Mouse (Mus musculus) thymus, adult 2 months (tissue): ENCODE data around the gene Xrcc2. TPM values are rescaled to one million over a fixed set of nuclear protein-coding genes. Genes with fewer than 3 reads are reported as not detected.
"Not testable (repeated sequence)": the region's sequence is repeated elsewhere in the genome, so short reads cannot be mapped to it uniquely, and the experiment has no call there.

Experiments used
- DNase-seq: peaks from one replicate; pipeline ENCODE4 v3.0.0; 2021
- H3K27ac ChIP-seq: fragments of 200-500 bp; 2 replicates; pipeline ENCODE4 v1.5.1; 2012; ENCODE audit warnings: low read length, control low read depth; ENCODE audit not compliant: control insufficient read depth, insufficient read depth
- H3K27me3 ChIP-seq: fragments of 200-500 bp; 2 replicates; pipeline ENCODE4 v1.6.1; 2012; ENCODE audit warnings: mild to moderate bottlenecking, low read length, moderate library complexity, mixed read lengths; ENCODE audit not compliant: control insufficient read depth, insufficient read depth
- H3K36me3 ChIP-seq: fragments of 200-500 bp; 2 replicates; pipeline ENCODE4 v1.6.1; 2012; ENCODE audit warnings: mild to moderate bottlenecking, low read length, moderate library complexity; ENCODE audit not compliant: control insufficient read depth, insufficient read depth
- H3K4me1 ChIP-seq: fragments of 200-500 bp; replicated peaks from 2 replicates; pipeline ENCODE4 v1.6.1; 2012; ENCODE audit warnings: low read length; ENCODE audit not compliant: control insufficient read depth, insufficient read depth
- H3K4me3 ChIP-seq: fragments of 200-500 bp; 2 replicates; pipeline ENCODE4 v1.5.1; 2012; ENCODE audit warnings: mild to moderate bottlenecking, low read length, control low read depth, moderate library complexity; ENCODE audit not compliant: control insufficient read depth, insufficient read depth
- CTCF ChIP-seq: fragments of 200-500 bp; IDR thresholded peaks from 2 replicates; pipeline ENCODE4 v1.5.1; 2012; ENCODE audit warnings: mild to moderate bottlenecking, control low read depth, low read length, moderate library complexity, borderline replicate concordance; ENCODE audit not compliant: control insufficient read depth, poor library complexity, insufficient read depth; ENCODE audit errors: extremely low read depth
- POLR2A ChIP-seq: fragments of 200-500 bp; IDR thresholded peaks from 2 replicates; pipeline ENCODE4 v1.6.1; 2012; ENCODE audit warnings: mild to moderate bottlenecking, low read length, control low read depth, moderate library complexity; ENCODE audit not compliant: control insufficient read depth, poor library complexity, insufficient read depth; ENCODE audit errors: extremely low read depth
- WGBS: fragments of 180-500 bp; shearing (Covaris S2); methylation state at CpG from one replicate; pipeline ENCODE4 v1.1.7; 2018; 5-methylcytosine and 5-hydroxymethylcytosine counted together
- polyA plus RNA-seq: library from polyadenylated mRNA; depleted of rRNA; stranded (reverse); fragments of >200 nt; gene quantifications from 2 replicates; pipeline ENCODE4 v1.2.3, GENCODE M21; 2012; rRNA removed

The Xrcc2 gene
- 10.6 and 12.8 TPM in 2 replicates for polyA plus RNA-seq

DNA sequence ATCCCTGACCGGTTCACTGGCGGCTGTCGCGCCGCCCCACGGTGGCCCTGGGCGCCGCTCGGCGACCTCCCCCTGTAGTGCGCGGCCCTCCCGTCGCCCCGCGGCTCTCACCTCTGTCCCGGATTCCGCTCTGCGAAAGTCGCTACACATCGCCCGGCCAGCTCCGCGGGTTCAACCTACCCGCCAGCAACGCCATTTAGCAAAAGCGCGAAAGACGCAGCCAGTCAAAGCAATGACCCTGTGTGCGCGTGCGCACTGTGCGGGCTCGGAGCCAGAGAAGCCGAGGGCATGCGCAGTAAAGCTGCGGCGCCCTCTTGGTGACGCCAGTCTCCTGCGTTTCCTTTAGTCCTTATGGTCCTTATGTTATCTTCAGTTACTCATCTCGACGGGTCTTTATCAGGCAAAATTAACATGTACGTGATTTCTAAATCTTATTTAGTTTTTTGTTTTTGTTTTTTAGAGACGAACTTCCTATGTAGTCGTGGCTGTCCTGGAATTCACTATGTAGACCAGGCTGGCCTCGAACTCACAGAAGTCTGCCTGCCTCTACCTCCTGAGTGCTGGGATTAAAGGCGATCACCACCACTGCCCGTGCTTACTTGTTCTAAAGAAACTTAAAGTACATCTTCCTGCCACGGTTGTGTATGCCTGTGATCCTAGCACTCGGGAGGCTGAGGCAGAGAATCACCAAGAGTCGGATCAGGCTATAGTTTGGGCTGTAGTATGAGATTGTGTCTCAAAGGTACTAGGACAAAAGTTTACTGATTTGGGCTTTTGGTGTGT is at the start of gene Xrcc2:
TSS of gene Xrcc2 (minus strand) at position 259 of the 783 bp plus-strand sequence.
- no peaks in the 10 kb centered on the region for H3K36me3 ChIP-seq
- WGBS, result 9% methylated on average over 51 of the region's 51 CpGs
- peak; percentile 94 for DNase-seq
- 0 out of 2 replicates have a peak, but pooled peaks cover 3% of the 10 kb centered on the region for H3K4me1 ChIP-seq
- H3K4me3 ChIP-seq, result peak within 1 kb of the TSS; percentile 65
- TF ChIP-seq POLR2A (peak; percentile 48; the same call in 1 of the 2 replicates), CTCF (no peak)
- no peak within 1 kb of the TSS for H3K27ac ChIP-seq
- H3K27me3 ChIP-seq, result no peaks in the 10 kb centered on the region

DNA sequence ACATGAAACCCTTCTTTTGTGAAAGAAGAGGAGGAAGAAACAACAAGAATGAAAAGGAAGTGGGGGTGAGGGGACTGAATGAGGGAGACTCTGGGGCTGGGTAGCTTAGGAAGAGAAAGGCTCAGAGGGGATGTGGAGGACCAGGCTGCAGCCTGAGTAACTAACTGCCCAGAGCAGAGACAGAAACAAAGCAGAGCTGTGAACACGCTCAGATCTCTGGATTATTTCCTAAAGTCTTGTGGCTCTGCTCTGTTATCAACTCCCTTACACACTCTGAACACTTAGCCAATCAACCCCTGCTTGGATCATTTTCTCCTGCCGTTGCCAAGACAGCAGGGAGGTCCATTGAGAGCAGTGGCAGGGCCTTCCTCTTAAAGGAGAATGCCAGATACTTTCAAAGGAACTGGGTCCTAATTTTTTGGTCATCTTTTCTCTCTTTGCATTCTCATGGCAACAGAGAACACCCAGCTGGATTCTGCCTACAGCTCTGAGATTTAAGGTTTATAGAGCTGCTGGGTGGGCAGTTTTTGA is 48.7 kb upstream of the Xrcc2 start:
- no peaks in the 10 kb centered on the region for H3K4me1 ChIP-seq

DNA sequence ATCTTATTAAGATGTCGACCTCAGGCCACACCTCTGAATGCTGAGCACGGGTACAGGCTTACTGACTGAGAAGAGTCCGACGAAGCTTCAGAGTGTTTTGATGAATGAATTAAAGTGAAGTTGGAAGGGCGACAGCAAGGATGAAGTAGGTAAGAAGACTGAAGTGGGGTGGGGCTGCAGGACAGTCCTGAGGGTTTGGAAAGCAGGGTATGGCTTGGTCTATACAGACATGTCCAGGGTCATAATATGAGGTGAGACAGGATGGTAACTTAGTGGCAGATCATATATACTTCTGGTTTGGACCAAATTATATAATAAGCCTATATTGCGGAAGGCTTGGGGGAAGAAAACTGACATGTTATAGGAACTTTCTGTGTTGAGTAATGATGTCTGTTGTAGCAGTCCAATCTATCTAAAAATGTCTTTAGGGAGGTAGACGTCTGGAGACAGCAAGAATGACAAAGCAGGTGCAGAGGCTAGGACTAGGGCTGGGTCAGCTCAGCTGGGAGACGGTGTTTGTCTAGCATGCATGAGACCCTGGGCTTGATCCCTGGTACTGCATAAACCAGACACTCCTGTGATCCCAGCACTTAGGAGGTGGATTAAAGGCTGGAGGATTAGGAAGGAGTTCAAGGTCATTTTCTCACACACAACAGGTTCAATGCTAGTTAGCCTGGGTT is 48.1 kb upstream of the Xrcc2 start:
- TF ChIP-seq CTCF (no peak), POLR2A (no peak)
- no peaks in the 10 kb centered on the region for H3K36me3 ChIP-seq
- no peaks in the 10 kb centered on the region for H3K4me1 ChIP-seq
- no peak for DNase-seq
- H3K27me3 ChIP-seq, result no peaks in the 10 kb centered on the region
- no peak overlapping the region for H3K4me3 ChIP-seq
- H3K27ac ChIP-seq, result no peak overlapping the region
- 73% methylated on average over 8 of the region's 8 CpGs for WGBS

More for the DNA sequence above, 48.7 kb upstream of the Xrcc2 start:
- Histone ChIP-seq H3K27me3 (no peaks in the 10 kb centered on the region), H3K36me3 (no peaks in the 10 kb centered on the region), H3K27ac (no peak overlapping the region), H3K4me3 (no peak overlapping the region)
- 34% methylated on average over 2 of the region's 2 CpGs for WGBS
- no peak for TF ChIP-seq POLR2A
- TF ChIP-seq CTCF, result no peak
- DNase-seq, result no peak

DNA sequence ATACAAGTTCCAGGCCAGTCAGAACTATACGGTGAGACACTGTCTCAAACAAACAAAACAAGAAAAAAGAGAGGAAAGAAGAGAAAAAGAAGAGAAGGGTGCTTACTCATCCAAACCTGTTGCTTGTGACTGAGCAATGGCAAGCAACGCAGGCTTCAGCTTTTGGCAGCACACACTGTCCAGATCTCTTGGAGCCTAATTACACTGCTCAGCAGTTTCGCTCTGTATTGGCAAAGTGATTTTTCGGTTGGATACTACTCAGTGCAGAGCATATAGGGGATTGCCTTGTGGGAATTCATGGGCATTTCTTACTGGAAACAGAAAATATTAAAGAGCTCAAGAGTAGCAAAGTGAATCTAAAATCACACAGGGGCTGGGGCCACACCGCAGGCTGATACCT is 47.2 kb upstream of the Xrcc2 start:
- Histone ChIP-seq H3K4me1 (no peaks in the 10 kb centered on the region), H3K27me3 (no peaks in the 10 kb centered on the region), H3K27ac (no peak overlapping the region), H3K4me3 (no peak overlapping the region), H3K36me3 (no peaks in the 10 kb centered on the region)
- DNase-seq, result no peak
- TF ChIP-seq CTCF, result no peak
- TF ChIP-seq POLR2A, result no peak
- WGBS, result 91% methylated on average over 5 of the region's 5 CpGs

- Histone ChIP-seq H3K36me3 (no peaks in the 10 kb centered on the region), H3K4me1 (no peaks in the 10 kb centered on the region), H3K4me3 (no peak overlapping the region)
Measured at GRCm38 (mm10) chr5:25751552-25751951, 45.9 kb upstream of the Xrcc2 start.

DNA sequence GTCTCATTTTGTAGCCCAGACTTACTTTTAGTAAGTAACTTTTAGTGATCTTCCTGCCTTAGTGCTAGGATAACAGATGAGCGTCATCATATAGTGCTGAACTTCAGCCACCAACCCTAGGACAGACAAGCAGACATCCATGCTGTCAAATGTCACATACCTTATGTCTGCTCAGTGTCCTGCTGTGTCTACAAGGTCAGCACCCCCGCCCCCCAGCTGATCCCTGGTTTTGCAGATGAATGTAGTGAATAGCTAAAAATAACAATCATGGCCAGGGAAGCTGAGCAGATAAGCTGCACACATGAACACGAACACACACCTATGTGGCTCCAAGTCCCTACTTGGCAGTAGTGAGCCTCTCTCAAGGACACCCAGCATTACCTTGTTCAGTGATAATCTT is 43.0 kb upstream of the Xrcc2 start:
- no peaks in the 10 kb centered on the region for H3K27me3 ChIP-seq
- TF ChIP-seq CTCF (no peak), POLR2A (no peak)
- 82% methylated on average over 3 of the region's 3 CpGs for WGBS
- H3K36me3 ChIP-seq, result no peaks in the 10 kb centered on the region
- no peak for DNase-seq
- no peak overlapping the region for H3K4me3 ChIP-seq
- no peak overlapping the region for H3K27ac ChIP-seq
- H3K4me1 ChIP-seq, result no peaks in the 10 kb centered on the region

More at GRCm38 (mm10) chr5:25751552-25751951, 45.9 kb upstream of the Xrcc2 start:
- no peaks in the 10 kb centered on the region for H3K27me3 ChIP-seq
- TF ChIP-seq POLR2A (no peak), CTCF (no peak)
- no peak overlapping the region for H3K27ac ChIP-seq
- no peak for DNase-seq

- TF ChIP-seq CTCF (no peak), POLR2A (no peak)
- H3K27ac ChIP-seq, result no peak overlapping the region
- H3K4me1 ChIP-seq, result no peaks in the 10 kb centered on the region
- H3K36me3 ChIP-seq, result no peaks in the 10 kb centered on the region
- no peaks in the 10 kb centered on the region for H3K27me3 ChIP-seq
- no peak for DNase-seq
- H3K4me3 ChIP-seq, result no peak overlapping the region
Measured at GRCm38 (mm10) chr5:25747904-25748303, 42.3 kb upstream of the Xrcc2 start.

GRCm38 (mm10) chr5:25738902-25739301 is 33.3 kb upstream of the Xrcc2 start:
- H3K27ac ChIP-seq, H3K4me3 ChIP-seq, H3K36me3 ChIP-seq, H3K4me1 ChIP-seq, DNase-seq, H3K27me3 ChIP-seq: not testable (repeated sequence)
- 97% methylated on average over 1 of the region's 1 CpGs for WGBS
